Mouse (Mus musculus) ES-Bruce4 (cell line): ENCODE measurements around the gene Hp. TPM values are rescaled to one million over a fixed set of nuclear protein-coding genes. Genes with fewer than 3 reads are reported as not detected.

Source experiments
- H3K27ac ChIP-seq: 2 replicates; pipeline ENCODE4 v1.5.1; 2012; ENCODE audit warnings: low read length, inconsistent platforms; ENCODE audit not compliant: insufficient read depth
- H3K27me3 ChIP-seq: 2 replicates; pipeline ENCODE4 v1.6.1; 2012; ENCODE audit warnings: mild to moderate bottlenecking, low read length, inconsistent platforms; ENCODE audit not compliant: control insufficient read depth, poor library complexity, insufficient read depth, severe bottlenecking
- H3K36me3 ChIP-seq: 2 replicates; pipeline ENCODE4 v1.6.1; 2012; ENCODE audit warnings: inconsistent platforms, mild to moderate bottlenecking, low read length, moderate library complexity; ENCODE audit not compliant: control insufficient read depth, poor library complexity, insufficient read depth, severe bottlenecking
- H3K4me1 ChIP-seq: one replicate; pipeline ENCODE4 v1.8.1; 2011; ENCODE audit warnings: low read length; ENCODE audit not compliant: control insufficient read depth, insufficient read depth
- H3K4me3 ChIP-seq: 2 replicates; pipeline ENCODE4 v1.5.1; 2011; ENCODE audit warnings: low read depth, mild to moderate bottlenecking, low read length
- H3K9ac ChIP-seq: 2 replicates; pipeline ENCODE4 v1.6.1; 2012; ENCODE audit warnings: low read depth, mild to moderate bottlenecking, inconsistent platforms; ENCODE audit not compliant: poor library complexity, severe bottlenecking
- H3K9me3 ChIP-seq: replicated peaks from 2 replicates; pipeline ENCODE4 v1.6.1; 2012; ENCODE audit warnings: mild to moderate bottlenecking, low read length, inconsistent platforms; ENCODE audit not compliant: control insufficient read depth, poor library complexity, insufficient read depth, severe bottlenecking
- CTCF ChIP-seq: IDR thresholded peaks from one replicate; pipeline ENCODE4 v1.8.1; 2011; ENCODE audit warnings: low read depth, low read length
- EP300 ChIP-seq: IDR thresholded peaks from 2 replicates; pipeline ENCODE4 v1.6.1; 2011; ENCODE audit warnings: low read depth, low read length; ENCODE audit not compliant: insufficient read depth
- POLR2A ChIP-seq: IDR thresholded peaks from one replicate; pipeline ENCODE4 v1.8.1; 2011; ENCODE audit warnings: low read length; ENCODE audit not compliant: insufficient read depth
- polyA plus RNA-seq: library from polyadenylated mRNA; stranded (reverse); fragments of >200 nt; gene quantifications from 2 replicates; pipeline ENCODE4 v1.2.4, GENCODE M21; 2011; ENCODE audit warnings: low read depth; ENCODE audit not compliant: missing spikeins, insufficient read depth, insufficient read length

Hp gene
- polyA plus RNA-seq, 1 experiment = not detected

DNA sequence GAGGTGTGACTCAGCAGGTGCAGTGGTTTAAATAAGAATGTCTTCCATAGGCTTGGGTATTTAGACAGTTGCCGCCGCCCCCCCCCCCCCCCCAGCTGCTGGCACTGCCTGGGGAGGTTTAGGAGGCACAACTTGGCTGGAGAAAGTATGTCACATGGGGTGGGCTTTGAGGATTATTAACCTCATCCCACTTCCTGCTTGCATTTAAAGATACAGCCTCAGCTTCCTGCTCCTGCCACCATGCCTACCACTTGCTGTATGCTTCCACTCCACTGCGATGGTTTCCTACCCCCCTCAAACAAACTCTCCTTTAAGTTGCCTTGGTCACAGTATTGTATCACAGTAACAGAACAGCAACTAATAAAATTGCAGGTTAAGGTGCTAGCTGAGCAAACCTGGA is 34.9 kb downstream of the Hp start:
- Histone ChIP-seq H3K4me1 (peaks cover 3% of the 10 kb centered on the region), H3K27me3 (no peaks in the 10 kb centered on the region), H3K9ac (no peak overlapping the region), H3K4me3 (no peak overlapping the region), H3K27ac (no peak overlapping the region; the same call in 1 of the 2 replicates), H3K9me3 (no peaks in the 10 kb centered on the region), H3K36me3 (peaks cover 12% of the 10 kb centered on the region; the same call in 1 of the 2 replicates)
- TF ChIP-seq CTCF (no peak), POLR2A (no peak), EP300 (no peak)

DNA sequence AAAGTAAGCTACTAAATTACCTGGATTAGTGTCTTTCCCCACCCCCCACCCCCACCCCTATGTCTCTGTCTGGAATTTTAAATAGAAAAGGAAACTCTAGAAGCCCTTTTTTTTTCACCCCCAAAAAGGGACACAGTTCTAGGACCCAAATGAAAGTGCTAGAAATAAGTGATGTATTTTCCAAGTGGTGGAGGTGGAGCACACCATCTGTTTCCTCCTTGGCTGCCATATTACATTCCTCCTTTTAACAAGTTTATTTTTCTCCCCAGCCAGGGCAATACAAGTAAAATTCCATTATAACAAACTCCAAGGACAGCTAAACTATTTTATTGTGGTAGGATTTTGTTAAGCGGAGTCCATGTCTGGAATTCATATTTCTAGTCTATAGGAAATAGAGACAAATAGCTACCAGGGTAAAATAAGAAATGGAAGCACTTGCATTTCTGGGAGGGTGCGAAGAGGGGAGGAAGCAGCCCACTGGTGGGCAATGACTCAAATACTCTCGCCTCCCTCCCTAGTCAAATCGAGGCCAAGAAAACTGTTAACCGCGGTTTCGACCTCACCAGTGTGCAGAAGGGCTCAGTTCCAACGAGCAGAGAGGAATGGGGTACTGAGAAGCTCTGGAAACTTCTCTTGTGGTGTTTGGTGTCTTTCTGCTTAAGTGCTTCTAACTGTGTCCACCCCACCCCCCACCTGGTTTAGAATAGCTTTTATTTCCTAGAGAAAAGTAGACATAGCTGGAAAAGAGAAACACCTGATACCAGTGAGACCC is 36.0 kb downstream of the Hp start:
- Histone ChIP-seq H3K9me3 (no peaks in the 10 kb centered on the region), H3K4me1 (peaks cover 3% of the 10 kb centered on the region), H3K4me3 (no peak overlapping the region), H3K27ac (no peak overlapping the region), H3K36me3 (peaks cover 3% of the 10 kb centered on the region; the same call in 1 of the 2 replicates), H3K9ac (no peak overlapping the region), H3K27me3 (no peaks in the 10 kb centered on the region)
- no peak for TF ChIP-seq CTCF
- no peak for TF ChIP-seq EP300
- no peak for TF ChIP-seq POLR2A

DNA sequence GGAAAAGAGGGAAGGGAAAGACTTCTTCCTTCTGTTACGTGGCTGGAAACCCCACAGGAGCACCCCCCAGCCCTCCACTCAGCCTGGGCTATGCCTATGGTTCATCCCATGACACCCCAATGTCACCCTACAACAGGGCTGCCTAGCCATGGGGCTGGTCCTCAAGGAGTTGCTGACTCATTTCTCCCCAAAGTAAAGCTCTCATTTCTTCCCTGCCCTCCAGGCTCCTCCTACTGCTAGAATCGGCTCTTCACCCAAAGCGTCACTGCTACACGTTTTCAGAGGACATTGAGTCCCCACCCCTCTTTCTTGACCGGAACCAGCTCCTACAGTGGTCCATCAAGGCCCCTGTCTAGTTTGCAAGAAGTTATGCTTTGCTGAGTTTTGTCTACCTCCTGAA is 36.8 kb downstream of the Hp start:
- TF ChIP-seq EP300 (no peak), POLR2A (no peak), CTCF (no peak)
- H3K36me3 ChIP-seq = no peaks in the 10 kb centered on the region
- H3K9me3 ChIP-seq = no peaks in the 10 kb centered on the region
- H3K4me3 ChIP-seq = no peak overlapping the region
- no peak overlapping the region for H3K9ac ChIP-seq
- H3K4me1 ChIP-seq = peaks cover 3% of the 10 kb centered on the region
- H3K27ac ChIP-seq = no peak overlapping the region
- no peaks in the 10 kb centered on the region for H3K27me3 ChIP-seq

DNA sequence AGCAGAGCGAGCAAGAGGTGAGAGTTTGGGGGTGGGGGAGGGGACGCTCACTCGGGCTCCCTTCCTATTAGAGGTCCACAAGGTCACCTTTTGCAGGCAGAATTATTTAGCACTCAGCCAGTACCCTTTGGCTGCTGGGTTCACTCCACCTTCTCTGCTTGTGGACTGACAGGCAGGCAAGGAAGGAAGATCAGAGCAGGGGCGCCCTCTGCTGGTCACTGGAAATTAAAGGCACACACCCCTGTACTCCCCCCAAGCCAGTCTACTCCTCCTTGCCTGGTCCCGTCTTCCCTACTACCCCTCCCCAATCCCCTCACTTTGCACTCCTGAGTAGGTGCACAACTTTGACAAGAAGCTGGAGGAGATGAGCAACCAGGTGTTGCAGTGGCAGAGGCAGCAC is 42.3 kb downstream of the Hp start:
- H3K9ac ChIP-seq = no peak overlapping the region

DNA sequence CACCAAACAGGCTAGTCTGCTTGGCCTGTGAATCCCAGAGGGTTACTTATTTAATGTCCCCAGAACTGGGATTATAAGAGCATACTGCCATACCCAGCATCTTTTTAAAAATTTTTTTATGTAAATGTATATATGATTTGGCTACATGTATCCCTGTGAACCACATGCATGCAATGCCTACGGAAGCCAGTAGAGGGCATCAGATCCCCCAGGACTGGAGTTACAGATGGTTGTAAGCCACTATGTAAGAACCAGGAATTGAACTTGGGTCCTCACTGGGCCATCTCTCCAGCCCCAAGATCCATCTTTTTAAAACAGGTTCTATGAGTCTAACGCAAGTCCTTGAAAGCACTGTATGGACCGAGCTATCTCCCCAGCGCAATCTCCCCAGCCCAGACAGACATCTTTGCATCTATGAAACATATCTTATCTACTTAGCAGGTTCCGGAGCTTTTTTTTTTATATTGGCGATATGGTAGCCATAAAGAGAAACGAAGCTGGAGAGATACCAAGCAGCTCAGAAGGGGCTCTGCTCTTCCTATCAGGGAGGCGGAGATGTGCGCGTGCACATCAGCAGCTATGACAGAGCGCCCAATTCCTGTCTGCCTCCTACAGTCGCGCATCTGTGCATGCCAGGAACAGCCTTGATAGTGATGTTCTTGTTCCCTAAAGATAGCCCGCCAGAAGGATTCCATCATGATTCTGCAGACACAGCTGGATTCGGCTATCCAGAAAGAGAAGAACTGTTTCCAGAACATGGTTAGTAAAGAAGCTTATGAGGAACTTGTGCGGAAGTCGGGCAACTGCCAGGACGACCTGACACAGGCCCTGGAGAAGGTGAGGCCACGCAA is 43.6 kb downstream of the Hp start:
- Histone ChIP-seq H3K27ac (no peak overlapping the region), H3K27me3 (no peaks in the 10 kb centered on the region), H3K4me3 (peak overlapping the region; percentile 1), H3K36me3 (no peaks in the 10 kb centered on the region), H3K4me1 (no peaks in the 10 kb centered on the region), H3K9ac (peak overlapping the region; percentile 13; the same call in 1 of the 2 replicates), H3K9me3 (no peaks in the 10 kb centered on the region)
- no peak for TF ChIP-seq POLR2A
- TF ChIP-seq EP300 = no peak
- TF ChIP-seq CTCF = peak; percentile 41

More for the DNA sequence above, 42.3 kb downstream of the Hp start:
- H3K4me3 ChIP-seq = no peak overlapping the region
- H3K9me3 ChIP-seq = no peaks in the 10 kb centered on the region
- H3K36me3 ChIP-seq = no peaks in the 10 kb centered on the region
- no peaks in the 10 kb centered on the region for H3K27me3 ChIP-seq
- TF ChIP-seq CTCF (peak; percentile 93), POLR2A (no peak), EP300 (no peak)
- no peaks in the 10 kb centered on the region for H3K4me1 ChIP-seq
- H3K27ac ChIP-seq = no peak overlapping the region

Other genes starting within 250 kb of the Hp start
- gene Pmfbp1, start 85.1 kb downstream of the Hp start, polyA plus RNA-seq = not detected in 2 replicates
- gene Dhx38, start 13.3 kb downstream of the Hp start, polyA plus RNA-seq = 32.5 and 36.3 TPM in 2 replicates
- gene Txnl4b, start 13.3 kb downstream of the Hp start, polyA plus RNA-seq = 7.5 and 10.5 TPM in 2 replicates
- 25.8 and 27.9 TPM in 2 replicates for gene Dhodh, start 29.5 kb upstream of the Hp start, polyA plus RNA-seq
- gene Pkd1l3, start 35.3 kb upstream of the Hp start, polyA plus RNA-seq = not detected in 2 replicates
- 79.8 and 80.4 TPM in 2 replicates for gene Ist1, start 114.1 kb upstream of the Hp start, polyA plus RNA-seq
- gene Zfp821, start 126.4 kb upstream of the Hp start, polyA plus RNA-seq = 9.5 and 11.0 TPM in 2 replicates
- 25.4 and 34.6 TPM in 2 replicates for gene Atxn1l, start 158.6 kb upstream of the Hp start, polyA plus RNA-seq
- 108 and 115 TPM in 2 replicates for gene Ap1g1, start 199.4 kb upstream of the Hp start, polyA plus RNA-seq